Mouse (Mus musculus) kidney, adult 11 months (tissue): Measurements from ENCODE around the gene Dlg5.

ENCODE experiments used
- DNase-seq: peaks from one replicate; pipeline ENCODE4 v3.0.0; 2022

The Dlg5 gene

DNA sequence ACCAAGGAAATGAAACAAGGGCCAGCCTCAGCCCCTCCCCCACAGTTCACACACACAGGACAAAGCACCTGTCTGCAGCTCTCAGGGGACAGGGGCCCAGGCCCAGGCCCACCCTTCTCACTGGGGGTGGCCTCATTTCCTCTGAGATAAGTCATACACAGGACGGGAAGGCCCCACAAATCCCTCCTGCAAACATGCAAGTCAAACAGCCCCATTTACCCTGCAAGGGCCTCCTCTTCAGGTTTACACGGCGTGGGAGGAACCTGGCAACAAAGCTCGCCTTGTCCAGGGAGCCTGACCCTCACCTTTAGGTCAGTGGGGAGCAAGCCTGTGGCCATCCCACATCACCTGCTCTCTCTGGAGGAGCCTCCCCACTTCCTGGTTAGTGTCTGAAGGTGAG is 60.2 kb downstream of the Dlg5 start:
- DNase-seq: no peak

DNA sequence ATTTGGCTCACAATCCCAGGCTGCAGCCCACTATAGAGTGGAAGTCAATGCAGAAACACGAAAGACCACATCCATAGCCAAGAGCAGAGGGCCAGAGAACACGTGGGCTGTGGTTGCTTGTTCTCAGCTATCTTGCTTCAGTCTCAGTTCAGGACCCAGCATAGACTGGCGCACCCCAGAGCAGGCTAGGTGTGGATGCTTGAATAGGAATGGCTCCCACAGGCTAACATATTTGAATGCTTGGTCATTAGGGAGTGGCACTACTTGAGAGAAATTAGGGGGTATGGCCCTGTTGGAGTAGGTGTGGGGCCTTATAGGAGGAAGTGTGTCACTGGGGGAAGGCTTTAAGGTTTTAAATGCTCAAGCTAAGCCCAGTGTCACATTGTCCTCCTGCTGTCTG is 62.8 kb downstream of the Dlg5 start:
- no peak for DNase-seq

DNA sequence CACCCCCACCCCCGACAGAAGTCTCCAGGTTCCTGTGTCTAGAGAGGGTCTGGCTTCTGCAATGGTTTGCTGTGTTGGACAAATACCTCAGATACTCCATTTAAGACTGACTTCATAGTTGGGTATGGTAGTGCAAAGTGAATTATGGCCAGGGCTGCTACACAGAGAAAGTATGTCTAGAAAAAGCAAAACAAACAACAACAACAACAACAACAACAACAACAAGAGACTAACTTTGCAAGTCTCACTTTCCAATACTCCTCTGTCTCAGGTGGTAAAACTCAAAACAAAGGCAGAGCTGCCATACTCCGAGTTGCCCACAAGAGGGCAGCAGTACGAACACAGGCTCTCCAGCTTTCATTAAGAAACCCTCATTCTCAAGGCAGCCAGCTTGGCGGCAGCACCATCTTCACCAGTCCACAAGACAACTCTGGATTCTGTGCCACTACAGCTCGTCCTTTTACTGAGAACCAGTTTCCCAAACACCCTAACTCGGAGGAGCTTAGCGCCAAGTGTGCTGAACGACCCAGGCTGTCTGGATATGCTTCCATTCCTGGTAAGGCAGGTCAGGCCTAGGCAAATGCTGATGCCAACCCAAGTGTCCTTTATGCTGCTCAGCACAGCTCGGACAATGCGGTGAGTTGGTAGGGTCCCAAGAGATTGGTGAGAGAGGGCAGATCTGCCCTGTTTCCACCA is 63.8 kb downstream of the Dlg5 start:
- DNase-seq: peak; percentile 63

- DNase-seq: peak; percentile 33
These were observed 66.2 kb downstream of the Dlg5 start for GRCm38 (mm10) chr14:24179466-24179991.

DNA sequence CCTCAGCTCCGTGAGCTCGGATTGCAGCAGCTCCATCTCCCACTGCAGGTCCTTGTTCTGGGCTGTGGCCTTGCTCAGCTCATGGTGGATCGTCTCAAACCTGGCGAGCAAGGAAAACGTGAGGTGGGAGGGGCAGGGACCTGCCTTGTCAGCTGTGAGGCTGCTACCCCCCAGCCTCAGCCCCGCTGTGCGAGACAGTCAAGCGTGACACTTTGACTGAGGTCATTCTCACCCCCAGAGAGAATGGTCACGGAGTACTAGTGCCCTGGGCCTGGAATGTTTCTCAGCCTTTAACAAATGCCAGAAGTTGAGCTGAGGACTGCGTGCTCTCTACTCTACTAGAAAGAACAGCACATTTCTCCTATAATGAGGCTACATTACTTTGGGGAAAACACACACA is 69.1 kb downstream of the Dlg5 start:
- DNase-seq: peak; percentile 66

DNA sequence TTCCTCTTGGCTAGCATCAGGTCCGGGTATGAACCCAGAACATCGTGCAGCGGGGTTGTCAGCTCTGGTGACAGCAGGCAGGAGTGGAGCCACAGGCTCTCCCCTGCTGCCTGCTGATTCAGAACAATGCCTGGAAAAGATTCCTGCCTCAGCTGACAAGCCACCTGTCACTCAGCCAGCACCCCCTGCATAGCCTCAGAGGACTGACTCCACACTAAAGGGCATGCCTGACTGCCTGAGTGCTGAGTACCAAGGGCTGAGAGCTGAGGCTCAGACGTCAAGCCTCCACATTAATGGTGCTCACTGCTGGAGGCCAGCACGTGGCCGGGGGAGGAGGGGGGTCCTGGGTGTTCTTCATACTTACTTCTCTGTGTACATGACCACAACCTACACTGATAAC is 72.4 kb downstream of the Dlg5 start:
- peak; percentile 35 for DNase-seq

GRCm38 (mm10) chr14:24171639-24172311 is 73.9 kb downstream of the Dlg5 start:
- no peak for DNase-seq

DNA sequence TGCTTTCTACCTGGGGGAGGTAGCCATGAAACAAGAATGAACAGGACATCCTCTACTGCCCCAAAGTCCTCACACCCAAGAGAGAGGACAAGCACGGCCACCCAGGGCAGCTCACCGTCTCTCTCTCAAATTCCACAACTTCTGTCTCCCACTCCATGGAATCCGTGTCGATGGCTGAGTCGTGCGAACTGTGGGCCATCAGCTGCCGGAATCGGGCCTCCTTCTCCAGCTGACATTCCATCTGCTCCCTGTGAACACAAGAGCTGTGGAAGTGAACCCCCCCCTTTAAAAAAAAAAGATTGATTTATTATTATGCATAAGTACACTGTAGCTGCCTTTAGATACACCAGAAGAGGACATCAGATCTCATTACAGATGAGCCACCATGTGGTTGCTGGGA is 79.7 kb downstream of the Dlg5 start:
- DNase-seq: no peak

DNA sequence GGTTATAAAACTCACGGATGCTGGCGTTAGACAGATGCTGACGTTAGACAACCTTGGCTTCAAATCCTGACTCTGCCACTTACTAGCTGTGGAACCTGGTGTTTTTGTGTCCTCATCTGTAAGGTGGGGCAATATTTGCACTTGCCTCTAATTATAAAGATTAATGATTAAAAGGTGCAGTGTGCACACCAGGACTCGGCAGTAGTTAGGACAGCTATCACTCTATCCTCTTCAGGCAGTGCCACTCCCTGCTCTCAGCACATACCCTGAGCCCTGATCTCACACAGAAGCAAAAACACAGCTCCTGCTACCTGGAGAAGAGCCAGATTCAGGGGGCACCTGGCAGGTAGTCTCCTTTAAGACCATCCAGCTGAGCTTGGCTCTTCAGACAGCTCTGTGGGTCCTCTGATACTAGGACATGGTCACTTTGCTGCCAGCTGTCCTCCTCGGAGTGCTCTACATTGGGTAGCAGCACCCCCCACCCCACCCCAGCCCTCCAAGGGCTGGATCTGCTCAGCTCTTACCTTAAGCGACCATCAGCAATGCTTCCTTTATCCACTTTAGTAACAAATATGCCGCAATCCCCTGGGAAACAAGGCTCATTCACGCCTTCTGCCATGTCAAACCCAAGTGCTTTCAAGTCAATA is 80.9 kb downstream of the Dlg5 start:
- no peak for DNase-seq

DNA sequence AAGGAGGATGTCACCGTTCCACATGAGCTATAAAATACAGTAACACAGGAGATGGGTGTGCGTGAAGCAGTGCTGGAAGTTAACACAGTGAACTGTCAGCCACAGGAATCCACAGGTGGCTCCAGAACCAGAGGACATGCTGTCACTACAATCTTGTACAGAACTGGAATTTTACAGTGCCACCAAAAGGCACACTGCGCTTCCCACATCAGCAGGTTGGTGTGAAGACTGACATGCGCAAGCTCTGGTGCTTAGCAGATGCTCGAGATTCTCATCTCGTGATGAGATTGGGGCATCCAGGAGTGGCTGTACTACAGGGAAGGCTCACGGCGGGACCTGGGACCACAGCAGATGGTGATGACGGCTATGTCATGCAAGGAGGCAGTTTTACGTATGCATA is 82.9 kb downstream of the Dlg5 start:
- no peak for DNase-seq

DNA sequence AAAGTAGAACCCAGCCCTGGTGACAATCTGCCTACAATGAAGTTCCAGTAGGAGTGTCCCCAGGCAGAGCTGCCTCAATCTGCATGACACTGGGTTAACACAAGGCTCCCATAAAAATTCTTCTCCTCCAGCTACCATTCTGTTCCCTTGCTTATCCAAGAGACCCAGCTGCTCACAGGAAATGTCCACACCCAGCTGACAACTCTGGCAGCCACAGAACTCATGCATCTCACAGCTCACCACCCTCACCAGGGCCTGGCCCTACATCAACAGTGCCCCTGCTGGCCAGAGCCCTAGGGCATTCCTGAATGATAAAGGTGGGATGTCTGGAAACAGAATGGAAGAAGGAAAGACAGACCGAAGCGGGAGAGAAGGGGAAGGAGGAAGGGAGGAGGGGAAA is 96.8 kb downstream of the Dlg5 start:
- no peak for DNase-seq

DNA sequence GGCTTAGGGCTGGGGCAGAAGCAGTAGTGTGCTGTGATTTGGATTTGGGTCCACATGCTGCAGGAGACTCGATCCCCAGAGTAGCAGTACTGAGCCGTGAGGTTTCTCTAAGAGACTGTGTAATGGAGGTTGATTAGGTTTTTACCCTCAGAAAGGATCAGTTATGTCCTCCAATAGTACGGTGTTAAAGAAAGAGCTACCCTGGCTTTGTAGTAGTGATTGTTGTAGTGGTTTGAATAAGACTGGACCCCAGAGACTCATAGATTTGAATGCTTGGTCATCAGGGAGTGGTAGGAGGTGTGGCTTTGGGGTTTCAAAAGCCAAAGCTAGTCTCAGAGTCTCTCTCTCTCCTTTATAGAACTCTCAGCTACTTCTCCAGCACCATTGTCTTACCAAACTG is 100.9 kb downstream of the Dlg5 start:
- no peak for DNase-seq

- DNase-seq: no peak
These were observed 101.3 kb downstream of the Dlg5 start for GRCm38 (mm10) chr14:24144421-24144820.

GRCm38 (mm10) chr14:24142926-24143430 is 102.7 kb downstream of the Dlg5 start:
- no peak for DNase-seq

GRCm38 (mm10) chr14:24141727-24142126 is 104.0 kb downstream of the Dlg5 start:
- DNase-seq: no peak

DNA sequence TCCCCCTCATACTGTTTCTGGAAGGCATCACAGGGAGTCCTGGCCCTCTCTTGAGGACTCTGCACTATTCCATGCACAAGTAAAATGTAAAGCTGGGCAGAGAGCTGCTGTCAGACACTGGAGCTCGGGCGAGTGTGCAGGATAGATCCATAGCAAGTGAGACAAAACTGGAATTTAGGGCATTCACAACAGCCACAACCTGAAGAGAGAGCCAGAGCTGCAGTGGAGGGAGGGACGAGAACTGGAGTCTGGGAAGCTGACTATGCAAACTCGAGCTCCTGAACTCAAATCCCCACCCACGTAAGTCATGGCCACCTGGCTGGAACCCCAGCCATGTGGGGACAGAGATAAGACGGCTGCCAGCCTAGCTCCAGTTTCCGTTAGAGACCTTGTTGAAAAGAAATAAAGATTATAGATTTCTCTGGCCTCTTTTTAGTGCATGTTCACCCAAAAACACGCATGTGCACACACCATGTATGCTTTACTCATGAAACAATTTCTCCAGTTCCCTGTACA is 105.4 kb downstream of the Dlg5 start:
- no peak for DNase-seq

- no peak for DNase-seq
These were observed 108.8 kb downstream of the Dlg5 start for GRCm38 (mm10) chr14:24136908-24137307.

DNA sequence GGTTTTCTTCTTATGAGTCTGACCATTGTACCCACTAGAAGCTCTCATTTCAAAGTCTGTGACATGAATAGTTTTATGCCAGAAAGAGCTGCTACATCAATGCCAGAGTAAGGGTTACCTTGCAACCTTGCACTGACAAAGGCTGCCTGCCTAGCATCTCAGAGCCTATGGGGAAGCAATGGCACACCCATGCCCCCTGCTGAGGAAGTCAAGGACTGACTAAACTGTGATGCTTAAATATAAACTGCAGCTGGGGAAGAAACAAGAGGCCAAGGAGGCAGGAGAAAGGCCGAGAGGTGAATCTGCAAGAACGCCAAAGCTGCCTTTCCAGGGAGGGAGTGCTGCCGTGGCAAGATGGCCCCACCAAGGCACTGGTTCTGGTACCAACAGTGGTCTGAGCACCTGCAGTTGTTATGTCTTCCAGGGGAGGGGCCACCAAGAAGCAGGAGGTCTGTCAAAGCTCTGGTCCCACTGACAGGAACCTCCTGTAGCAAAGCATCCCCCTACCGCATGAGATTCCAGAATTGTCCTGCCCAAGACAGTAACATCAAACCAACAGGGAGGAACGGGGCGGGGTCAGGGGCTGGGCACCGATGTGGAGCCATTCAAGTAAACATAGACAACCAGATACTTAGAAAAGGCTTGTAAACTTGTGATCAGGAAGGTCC is 111.0 kb downstream of the Dlg5 start:
- DNase-seq: no peak

DNA sequence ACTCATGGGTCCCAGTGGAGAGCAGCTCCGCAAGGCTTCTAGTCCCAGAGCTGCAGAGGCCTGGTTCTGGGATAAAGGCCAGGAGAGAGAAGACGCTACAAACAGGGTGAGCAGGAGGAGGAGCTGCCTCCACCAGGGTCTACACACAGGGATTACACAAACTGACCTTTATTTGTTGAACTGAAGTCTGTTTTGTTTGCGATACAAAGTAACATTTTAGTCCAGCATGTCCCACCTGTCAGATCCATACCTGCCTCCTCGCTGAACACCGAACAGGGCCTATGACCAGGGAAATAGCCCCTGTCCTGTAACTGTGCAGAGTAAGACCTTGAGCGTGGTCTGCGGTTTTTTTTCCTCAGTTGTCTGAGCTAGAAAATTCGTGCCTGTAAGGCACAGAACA is 111.9 kb downstream of the Dlg5 start:
- no peak for DNase-seq

- peak; percentile 35 for DNase-seq
These were observed 113.6 kb downstream of the Dlg5 start for GRCm38 (mm10) chr14:24132092-24132491.

DNA sequence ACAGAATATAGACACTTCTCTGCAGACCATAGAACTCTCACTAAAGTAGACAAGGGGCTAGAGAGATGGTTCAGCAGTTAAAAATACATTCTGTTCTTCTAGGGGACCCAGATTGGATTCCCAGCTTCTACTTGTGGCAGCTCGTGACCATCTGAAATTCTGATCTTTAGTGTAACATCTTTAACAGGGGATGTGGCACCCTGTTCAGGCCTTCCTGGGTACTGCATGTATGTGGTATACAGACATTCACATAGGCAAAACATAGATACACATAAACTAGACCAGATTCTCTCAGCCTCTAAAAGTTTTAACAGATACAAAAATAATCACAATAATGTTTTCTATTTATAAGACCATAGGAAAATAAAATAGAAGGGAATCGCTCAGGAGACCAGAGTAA is 120.7 kb downstream of the Dlg5 start:
- DNase-seq: no peak

GRCm38 (mm10) chr14:24124171-24124570 is 121.5 kb downstream of the Dlg5 start:
- no peak for DNase-seq

- no peak for DNase-seq
These were observed 139.0 kb downstream of the Dlg5 start for GRCm38 (mm10) chr14:24106734-24107133.
